Mouse (Mus musculus) forebrain, postnatal 0 days (tissue): Measurements from ENCODE around the gene Tmem14a. TPM values are rescaled to one million over a fixed set of nuclear protein-coding genes. Genes with fewer than 3 reads are reported as not detected.
"Not testable (repeated sequence)": the region's sequence is repeated elsewhere in the genome, so short reads cannot be mapped to it uniquely, and the experiment has no call there.

Source experiments
- ATAC-seq: fragments of 200-750 bp; cut with Nextera tagmentation; 2 replicates; pipeline ENCODE4 v1.8.0; 2017; ENCODE audit warnings: mild to moderate bottlenecking, moderate library complexity
- DNase-seq: peaks from one replicate; pipeline ENCODE4 v3.0.0-alpha.2; 2015
- H3K27ac ChIP-seq: fragments of 300-500 bp; sonication (generic); 2 replicates; pipeline ENCODE4 v1.5.1; 2014; ENCODE audit warnings: low read depth, mild to moderate bottlenecking, antibody characterized with exemption, low read length, moderate library complexity, mixed read lengths
- H3K27me3 ChIP-seq: fragments of 300-500 bp; sonication (generic); 2 replicates; pipeline ENCODE4 v1.6.1; 2014; ENCODE audit warnings: mild to moderate bottlenecking, low read length, mixed read lengths; ENCODE audit not compliant: insufficient read depth
- H3K36me3 ChIP-seq: fragments of 300-500 bp; sonication (generic); 2 replicates; pipeline ENCODE4 v1.6.1; 2014; ENCODE audit warnings: mild to moderate bottlenecking, moderate library complexity; ENCODE audit not compliant: insufficient read depth
- H3K4me1 ChIP-seq: fragments of 300-500 bp; sonication (generic); 2 replicates; pipeline ENCODE4 v1.6.1; 2014; ENCODE audit warnings: antibody characterized with exemption; ENCODE audit not compliant: insufficient read depth
- H3K4me2 ChIP-seq: fragments of 300-500 bp; sonication (generic); 2 replicates; pipeline ENCODE4 v1.6.1; 2014; ENCODE audit warnings: low read depth, mild to moderate bottlenecking, moderate library complexity
- H3K4me3 ChIP-seq: fragments of 300-500 bp; sonication (generic); 2 replicates; pipeline ENCODE4 v1.5.1; 2014; ENCODE audit warnings: low read depth, low read length, mixed read lengths
- H3K9ac ChIP-seq: fragments of 300-500 bp; sonication (generic); 2 replicates; pipeline ENCODE4 v1.6.1; 2014; ENCODE audit warnings: mild to moderate bottlenecking
- H3K9me3 ChIP-seq: fragments of 300-500 bp; sonication (generic); 2 replicates; pipeline ENCODE4 v1.6.1; 2016; ENCODE audit warnings: low read length
- CTCF ChIP-seq: sonication (generic); IDR thresholded peaks from 2 replicates; pipeline ENCODE4 v1.5.1; 2016; ENCODE audit warnings: antibody characterized with exemption, control low read depth, low read depth
- WGBS: fragments of 180-500 bp; shearing (Covaris S2); extraction: QIAGEN DNeasy Blood & Tissue Kit; methylation state at CpG from one replicate; pipeline ENCODE4 v1.1.7; 2014; 5-methylcytosine and 5-hydroxymethylcytosine counted together
- polyA plus RNA-seq: library from polyadenylated mRNA; unstranded; fragments of >200 nt; fragmentation: Nextera tagmentation; extraction: Ambion mirVana; gene quantifications from 2 replicates; pipeline ENCODE4 v1.2.1, GENCODE M21; 2015
- total RNA-seq: library from RNA; depleted of rRNA; stranded (reverse); fragments of >200 nt; gene quantifications from 2 replicates; pipeline ENCODE4 v1.2.3, GENCODE M21; 2014; rRNA removed

Tmem14a gene
- total RNA-seq (14.8 and 16.6 TPM in 2 replicates), polyA plus RNA-seq (26.3 and 26.8 TPM in 2 replicates)

DNA sequence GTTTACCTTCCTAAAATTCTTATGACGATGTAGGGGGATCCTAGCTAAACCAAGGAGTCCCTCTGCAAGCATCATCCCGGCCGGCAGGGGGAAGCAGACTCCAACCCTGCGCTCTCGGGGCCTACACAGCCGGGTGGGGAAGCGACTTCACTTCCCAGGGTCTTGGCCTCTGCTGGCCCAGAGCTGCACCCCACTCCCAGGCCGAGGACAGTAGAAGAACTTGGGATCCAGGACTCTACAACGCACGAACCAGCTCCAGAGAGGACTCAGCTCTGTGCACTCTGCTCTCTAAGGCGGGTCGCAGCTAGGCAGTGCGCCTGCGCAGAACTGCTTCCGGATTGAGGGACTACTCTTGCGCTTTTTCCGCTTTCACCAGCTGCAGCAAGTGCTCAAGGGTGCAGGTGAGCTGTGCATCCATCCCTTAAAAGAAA is at the start of gene Tmem14a:
TSS of gene Tmem14a (plus strand) at position 87 of the 431 bp plus-strand sequence.
- TF ChIP-seq CTCF: peak; percentile 95
- Histone ChIP-seq H3K36me3 (no peaks in the 10 kb centered on the region), H3K9ac (peak within 1 kb of the TSS; percentile 66), H3K27ac (peak within 1 kb of the TSS; percentile 62), H3K4me1 (no peaks in the 10 kb centered on the region), H3K9me3 (no peaks in the 10 kb centered on the region), H3K4me3 (peak within 1 kb of the TSS; percentile 50), H3K4me2 (peak within 1 kb of the TSS; percentile 60), H3K27me3 (no peaks in the 10 kb centered on the region)
- DNase-seq: peak; percentile 95
- peak; percentile 94 for ATAC-seq
- WGBS: under 1% methylated on average over 17 of the region's 17 CpGs

DNA sequence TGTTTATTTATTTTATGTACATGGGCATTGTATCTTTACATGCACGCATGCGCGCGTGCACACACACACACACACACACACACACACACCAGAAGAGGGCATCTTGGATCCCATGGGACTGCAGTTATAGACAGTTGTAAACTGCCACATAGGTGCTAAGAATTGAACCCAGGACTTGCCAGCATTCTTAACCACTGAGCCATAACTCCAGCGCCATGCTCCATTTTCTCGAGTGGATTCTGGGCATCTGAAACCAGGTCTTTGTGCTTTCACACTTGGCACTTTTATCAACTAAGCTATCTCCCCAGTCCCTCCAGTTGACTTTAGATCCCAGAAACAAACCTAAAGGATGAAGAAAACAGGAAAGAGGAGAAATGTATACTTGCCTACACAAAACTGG is 33.2 kb upstream of the Tmem14a start:
- ATAC-seq (no peak), DNase-seq (no peak)
- H3K9me3 ChIP-seq: no peaks in the 10 kb centered on the region
- H3K9ac ChIP-seq: no peak overlapping the region
- H3K4me2 ChIP-seq: no peak overlapping the region
- H3K27me3 ChIP-seq: no peaks in the 10 kb centered on the region
- H3K4me3 ChIP-seq: no peak overlapping the region
- H3K36me3 ChIP-seq: no peaks in the 10 kb centered on the region
- WGBS: 97% methylated on average over 6 of the region's 6 CpGs
- H3K4me1 ChIP-seq: no peaks in the 10 kb centered on the region
- H3K27ac ChIP-seq: no peak overlapping the region
- no peak for TF ChIP-seq CTCF

DNA sequence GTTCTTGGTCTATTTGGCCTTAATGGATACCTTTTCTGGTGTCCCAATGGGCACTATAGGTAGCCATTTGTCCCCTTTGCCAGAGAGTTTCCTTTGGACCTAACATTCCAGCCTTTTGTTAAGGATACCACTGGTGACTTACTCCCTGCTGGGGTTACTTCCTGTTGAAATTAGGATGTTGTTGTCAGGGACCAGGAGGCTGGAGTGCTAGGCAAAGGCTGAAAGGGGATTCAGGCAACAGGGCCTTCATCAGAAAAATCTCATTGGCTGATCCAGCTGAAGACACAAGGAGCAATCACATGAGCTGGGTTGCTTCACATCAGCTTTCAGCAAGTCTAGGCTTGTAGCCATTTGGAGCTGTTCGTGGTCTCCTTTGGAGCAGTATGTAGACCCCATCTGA is 12.1 kb upstream of the Tmem14a start:
- TF ChIP-seq CTCF: no peak
- H3K36me3 ChIP-seq: no peaks in the 10 kb centered on the region
- no peak for DNase-seq
- ATAC-seq: no peak
- H3K4me3 ChIP-seq: no peak overlapping the region
- no peak overlapping the region for H3K4me2 ChIP-seq
- H3K4me1 ChIP-seq: no peaks in the 10 kb centered on the region
- H3K9me3 ChIP-seq: no peaks in the 10 kb centered on the region
- WGBS: 92% methylated on average over 1 of the region's 1 CpGs
- no peak overlapping the region for H3K9ac ChIP-seq
- no peaks in the 10 kb centered on the region for H3K27me3 ChIP-seq
- H3K27ac ChIP-seq: no peak overlapping the region

DNA sequence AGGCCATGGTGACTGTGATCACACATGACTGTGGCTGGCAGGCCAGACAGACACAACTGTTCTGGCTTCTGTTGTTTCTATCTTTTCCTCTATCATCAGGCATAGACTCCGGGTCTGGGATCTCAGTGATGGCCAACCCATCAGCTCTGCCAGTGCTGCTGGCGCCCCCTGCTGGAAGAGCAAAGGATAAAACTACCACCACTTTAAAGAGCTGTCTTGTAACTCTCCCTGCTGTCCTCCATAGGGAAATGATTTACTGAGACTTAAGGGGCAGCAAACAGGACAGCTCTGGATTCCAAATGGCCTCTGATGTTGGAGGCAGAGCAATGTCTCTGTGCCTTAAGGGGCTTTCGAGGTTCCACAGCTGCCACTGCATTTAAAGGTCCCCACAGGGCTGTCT is 4.8 kb upstream of the Tmem14a start:
- not testable (repeated sequence) for H3K9ac ChIP-seq, H3K4me3 ChIP-seq, H3K27ac ChIP-seq, H3K4me1 ChIP-seq, H3K27me3 ChIP-seq, H3K36me3 ChIP-seq, H3K4me2 ChIP-seq, DNase-seq, ATAC-seq, H3K9me3 ChIP-seq
- WGBS: 37% methylated on average over 2 of the region's 3 CpGs

DNA sequence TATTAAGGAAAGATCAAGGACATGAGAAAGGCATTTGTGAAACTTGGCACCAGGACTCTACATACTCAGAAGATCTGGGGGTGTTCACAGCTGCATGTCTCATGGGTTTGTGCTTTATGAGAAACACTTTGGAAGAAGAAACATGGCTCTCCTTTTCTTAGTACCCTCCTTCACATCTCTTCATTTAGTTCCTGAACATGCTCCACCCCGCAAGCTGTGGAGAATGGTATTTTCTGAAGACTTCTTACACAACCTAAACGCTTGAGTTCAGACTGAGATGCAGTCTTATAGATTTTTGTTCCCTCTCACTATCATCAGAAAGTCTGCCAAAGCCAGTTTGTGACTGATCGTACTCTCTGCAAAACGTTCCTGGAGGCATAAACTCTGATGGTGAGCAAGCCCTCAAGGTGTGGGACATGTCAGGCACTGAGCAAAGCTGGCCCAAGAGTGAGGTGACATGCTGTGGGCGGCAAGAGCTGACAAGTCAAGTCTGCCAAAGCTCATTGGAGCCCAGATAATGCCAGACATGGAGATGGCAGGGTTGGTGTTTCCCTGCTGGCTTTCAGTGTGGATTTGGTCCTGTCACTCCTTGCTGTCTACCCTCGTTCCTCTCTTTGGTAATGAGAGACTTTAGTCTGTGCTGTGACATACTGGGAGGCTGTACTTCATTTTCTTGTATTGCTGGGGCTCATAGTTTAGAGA is 4.2 kb upstream of the Tmem14a start:
- DNase-seq, ATAC-seq, H3K4me3 ChIP-seq, H3K4me1 ChIP-seq, H3K4me2 ChIP-seq, H3K36me3 ChIP-seq, H3K9me3 ChIP-seq, H3K9ac ChIP-seq, H3K27me3 ChIP-seq, H3K27ac ChIP-seq: not testable (repeated sequence)
- WGBS: 73% methylated on average over 6 of the region's 6 CpGs

DNA sequence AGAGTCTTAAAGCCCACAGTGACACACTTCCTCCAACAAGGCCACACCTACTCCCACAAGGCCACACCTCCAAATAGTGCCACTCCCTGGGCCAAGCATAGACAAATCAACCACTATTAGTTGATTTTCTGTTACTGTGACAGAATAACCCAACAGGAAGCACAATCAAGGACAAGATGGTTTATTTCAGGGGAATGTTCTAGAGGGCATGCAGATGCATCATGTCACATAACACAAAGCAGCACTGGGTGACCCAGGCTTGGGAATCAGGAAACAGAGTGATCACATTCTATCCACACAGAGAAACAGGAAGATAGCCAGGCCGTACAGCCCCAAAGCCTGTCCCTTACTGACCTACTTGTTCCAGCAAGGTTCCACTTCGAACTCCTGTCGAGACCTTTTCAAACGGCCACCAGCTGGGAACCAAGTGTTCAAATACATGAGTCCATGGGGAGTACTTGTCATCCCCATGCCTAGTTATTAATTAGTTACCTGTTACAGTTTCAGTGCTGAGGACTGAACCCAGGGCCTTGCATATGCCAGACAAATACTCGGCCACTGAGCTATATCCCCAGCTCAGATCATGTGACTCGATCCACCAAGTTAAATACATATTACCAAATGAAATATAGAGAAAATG is 9.5 kb downstream of the Tmem14a start:
- H3K4me1 ChIP-seq: no peaks in the 10 kb centered on the region
- no peak overlapping the region for H3K27ac ChIP-seq
- TF ChIP-seq CTCF: no peak
- no peak overlapping the region for H3K4me3 ChIP-seq
- no peak overlapping the region for H3K4me2 ChIP-seq
- no peaks in the 10 kb centered on the region for H3K9me3 ChIP-seq
- H3K36me3 ChIP-seq: no peaks in the 10 kb centered on the region
- DNase-seq (no peak), ATAC-seq (no peak)
- WGBS: 91% methylated on average over 6 of the region's 6 CpGs
- H3K9ac ChIP-seq: no peak overlapping the region
- no peaks in the 10 kb centered on the region for H3K27me3 ChIP-seq

DNA sequence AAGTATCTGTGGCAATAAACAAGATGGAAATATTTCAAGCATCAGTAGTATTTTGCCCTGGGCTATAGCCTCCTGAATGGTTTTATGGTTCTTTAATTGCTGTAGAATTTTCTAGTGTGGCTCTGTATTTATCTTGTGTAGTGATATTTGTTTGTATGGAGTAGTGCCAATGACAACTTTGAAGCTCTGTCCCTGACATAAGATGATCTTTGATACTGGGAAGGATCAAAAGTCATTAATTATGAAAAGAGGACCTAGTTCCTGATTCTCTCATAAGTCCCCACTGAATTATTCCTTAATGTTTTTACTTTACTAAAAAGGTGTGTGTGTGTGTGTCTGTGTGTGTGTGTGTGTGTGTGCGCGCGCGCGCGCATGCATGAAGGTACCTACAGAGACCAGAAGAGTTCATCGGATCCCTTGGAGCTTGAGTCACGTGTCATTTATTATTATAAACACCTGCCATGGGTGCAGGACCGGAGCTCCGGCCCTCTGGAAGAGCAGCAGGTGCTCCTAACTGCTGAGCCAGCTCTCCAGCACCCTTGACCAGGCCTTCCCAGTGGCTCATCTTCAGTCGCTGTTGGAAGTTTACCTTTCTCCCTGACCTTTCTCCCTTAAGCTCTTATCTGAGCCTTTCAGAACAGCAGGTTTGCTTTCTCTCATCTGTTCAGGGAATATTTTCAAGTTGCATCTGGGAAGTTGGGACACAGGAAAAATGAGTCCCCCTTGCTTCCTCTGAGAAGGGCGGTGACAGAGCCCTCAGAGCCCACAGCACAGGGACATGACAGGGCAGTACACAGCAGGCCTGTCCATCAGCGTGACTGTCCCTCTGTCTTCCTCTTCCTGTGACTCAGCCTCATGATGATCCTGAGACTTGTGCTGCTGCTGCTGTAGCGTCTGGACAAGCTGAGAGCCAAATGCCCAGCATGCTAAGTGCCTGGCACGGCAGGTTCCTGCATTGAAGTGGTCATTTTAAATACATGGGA is 10.7 kb downstream of the Tmem14a start:
- 81% methylated on average over 15 of the region's 15 CpGs for WGBS
- H3K4me1 ChIP-seq, ATAC-seq, H3K27ac ChIP-seq, H3K9me3 ChIP-seq, H3K4me2 ChIP-seq, DNase-seq, H3K4me3 ChIP-seq, H3K9ac ChIP-seq, H3K27me3 ChIP-seq, H3K36me3 ChIP-seq: not testable (repeated sequence)
